Mouse (Mus musculus): ENCODE results near the gene Aurkb. TPM values are rescaled to one million over a fixed set of nuclear protein-coding genes. Genes with fewer than 3 reads are reported as not detected.

The Aurkb gene
- polyA plus RNA-seq, 1 experiment = 42.9 TPM

GRCm38 (mm10) chr11:69048151-69048550, 2.7 kb downstream of the Aurkb start:
- no peaks in the 10 kb centered on the region for H3K27me3 ChIP-seq (ENCODE audit: control insufficient read depth, insufficient read depth, low read length)
- H3K36me3 ChIP-seq (ENCODE audit: control insufficient read depth, insufficient read depth, low read length) = no peaks in the 10 kb centered on the region
- TF ChIP-seq CTCF (IDR thresholded peaks at IDR 0.05; ENCODE audit: extremely low read depth, insufficient read depth, insufficient read length, insufficient replicate concordance) = no peak
- no peak for TF ChIP-seq POLR2A (IDR thresholded peaks at IDR 0.05; ENCODE audit: low read depth, low read length)
- H3K27ac ChIP-seq (ENCODE audit: insufficient read depth, low read length) = no peak overlapping the region
- DNase-seq (ENCODE audit: low read depth in 1 of 2, low spot score in 2 of 2) = no peak
- no peak overlapping the region for H3K4me3 ChIP-seq (ENCODE audit: extremely low read depth, insufficient read depth, insufficient read length)
- 94% methylated on average over 14 of the region's 14 CpGs for WGBS
- H3K4me1 ChIP-seq (ENCODE audit: control insufficient read depth, insufficient read depth, insufficient read length) = peaks cover 4% of the 10 kb centered on the region; the same call in 1 of the 2 replicates

- no peaks in the 10 kb centered on the region for H3K27me3 ChIP-seq (ENCODE audit: control insufficient read depth, insufficient read depth, low read length)
- TF ChIP-seq POLR2A (IDR thresholded peaks at IDR 0.05; ENCODE audit: low read depth, low read length) (no peak), CTCF (IDR thresholded peaks at IDR 0.05; ENCODE audit: extremely low read depth, insufficient read depth, insufficient read length, insufficient replicate concordance) (no peak)
- no peak overlapping the region for H3K27ac ChIP-seq (ENCODE audit: insufficient read depth, low read length)
- H3K36me3 ChIP-seq (ENCODE audit: control insufficient read depth, insufficient read depth, low read length) = no peaks in the 10 kb centered on the region
- DNase-seq (ENCODE audit: low read depth in 1 of 2, low spot score in 2 of 2) = no peak
- H3K4me1 ChIP-seq (ENCODE audit: control insufficient read depth, insufficient read depth, insufficient read length) = no peaks in the 10 kb centered on the region
- no peak overlapping the region for H3K4me3 ChIP-seq (ENCODE audit: extremely low read depth, insufficient read depth, insufficient read length)
- 96% methylated on average over 8 of the region's 8 CpGs for WGBS
Observed at GRCm38 (mm10) chr11:69050748-69051147, 5.3 kb downstream of the Aurkb start.

DNA sequence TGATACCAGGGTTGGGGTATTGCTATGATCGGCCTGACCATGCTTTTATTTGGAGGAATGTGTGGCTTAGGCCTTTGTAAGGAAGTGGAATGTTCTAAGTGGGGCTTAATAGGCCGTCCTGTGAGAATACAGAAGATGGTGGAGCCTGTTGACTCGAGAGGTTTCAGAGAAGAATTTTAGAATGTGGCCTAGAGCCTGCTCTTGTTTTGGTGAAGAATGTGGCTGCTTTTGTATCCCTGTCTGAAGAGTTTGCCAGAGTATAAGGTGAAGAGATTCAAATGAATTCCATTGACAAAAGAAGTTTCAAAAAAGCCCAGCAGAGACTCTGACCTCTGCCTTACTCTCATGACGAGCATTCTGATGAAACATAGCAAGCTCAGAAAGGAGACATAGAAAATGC, 6.3 kb downstream of the Aurkb start:
- Histone ChIP-seq H3K36me3 (ENCODE audit: control insufficient read depth, insufficient read depth, low read length) (no peaks in the 10 kb centered on the region), H3K4me3 (ENCODE audit: extremely low read depth, insufficient read depth, insufficient read length) (no peak overlapping the region), H3K27ac (ENCODE audit: insufficient read depth, low read length) (no peak overlapping the region), H3K4me1 (ENCODE audit: control insufficient read depth, insufficient read depth, insufficient read length) (no peaks in the 10 kb centered on the region), H3K27me3 (ENCODE audit: control insufficient read depth, insufficient read depth, low read length) (no peaks in the 10 kb centered on the region)
- TF ChIP-seq CTCF (IDR thresholded peaks at IDR 0.05; ENCODE audit: extremely low read depth, insufficient read depth, insufficient read length, insufficient replicate concordance) = no peak
- no peak for TF ChIP-seq POLR2A (IDR thresholded peaks at IDR 0.05; ENCODE audit: low read depth, low read length)
- no peak for DNase-seq (ENCODE audit: low read depth in 1 of 2, low spot score in 2 of 2)
- WGBS = 92% methylated on average over 4 of the region's 4 CpGs

DNA sequence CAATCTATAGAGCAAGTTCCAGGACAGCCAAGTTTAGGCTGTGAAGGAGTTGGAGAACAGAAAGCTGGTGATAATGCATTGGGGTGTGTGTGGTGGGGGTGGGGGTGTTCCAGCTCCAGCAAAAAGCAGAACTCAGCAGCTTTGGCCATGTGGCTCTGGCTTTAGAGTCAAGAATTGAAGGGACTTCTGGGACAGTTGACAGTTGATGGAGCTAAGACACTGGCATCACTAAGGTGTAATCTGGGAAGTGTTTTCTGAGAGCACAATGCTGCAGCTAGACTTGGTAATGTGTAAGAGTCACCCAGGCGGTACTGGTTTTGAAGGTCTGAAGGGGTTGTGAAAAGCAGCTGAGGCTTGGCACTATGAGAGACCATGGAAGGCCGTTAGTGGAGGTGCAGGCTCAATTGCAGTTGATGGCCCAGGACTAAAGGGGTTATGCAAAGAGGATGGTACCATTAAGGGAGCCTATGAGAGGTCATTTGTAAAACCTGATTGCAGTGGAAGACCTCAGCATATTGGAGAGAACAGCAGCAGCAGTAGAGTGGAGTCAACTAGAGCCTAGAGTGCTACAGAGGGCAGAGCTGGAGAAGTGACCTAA, 7.5 kb downstream of the Aurkb start:
- no peaks in the 10 kb centered on the region for H3K36me3 ChIP-seq (ENCODE audit: control insufficient read depth, insufficient read depth, low read length)
- no peaks in the 10 kb centered on the region for H3K27me3 ChIP-seq (ENCODE audit: control insufficient read depth, insufficient read depth, low read length)
- no peaks in the 10 kb centered on the region for H3K4me1 ChIP-seq (ENCODE audit: control insufficient read depth, insufficient read depth, insufficient read length)
- no peak overlapping the region for H3K27ac ChIP-seq (ENCODE audit: insufficient read depth, low read length)
- no peak for TF ChIP-seq CTCF (IDR thresholded peaks at IDR 0.05; ENCODE audit: extremely low read depth, insufficient read depth, insufficient read length, insufficient replicate concordance)
- TF ChIP-seq POLR2A (IDR thresholded peaks at IDR 0.05; ENCODE audit: low read depth, low read length) = no peak
- no peak overlapping the region for H3K4me3 ChIP-seq (ENCODE audit: extremely low read depth, insufficient read depth, insufficient read length)
- WGBS = 94% methylated on average over 2 of the region's 2 CpGs
- DNase-seq (ENCODE audit: low read depth in 1 of 2, low spot score in 2 of 2) = no peak

DNA sequence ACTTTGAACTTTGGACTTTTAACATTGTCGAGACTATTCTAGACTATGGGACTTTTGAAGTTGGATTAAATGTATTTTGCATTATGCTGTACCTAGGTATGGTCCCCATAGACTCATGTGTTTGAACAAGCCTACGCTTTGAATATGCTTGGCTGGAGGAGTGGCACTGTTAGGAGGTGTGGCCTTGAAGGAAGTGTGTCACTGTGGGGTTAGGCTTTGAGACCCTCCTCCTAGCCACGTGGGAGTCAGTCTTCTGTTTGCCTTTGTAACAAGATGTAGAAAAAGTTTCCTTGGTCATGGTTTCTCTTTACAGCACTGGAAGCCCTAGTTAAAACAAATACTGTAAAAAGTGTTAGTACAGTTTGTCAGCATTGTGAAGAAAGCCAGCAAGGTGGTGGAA, 8.4 kb downstream of the Aurkb start:
- H3K27me3 ChIP-seq (ENCODE audit: control insufficient read depth, insufficient read depth, low read length) = no peaks in the 10 kb centered on the region

GRCm38 (mm10) chr11:69058265-69058664, 12.8 kb downstream of the Aurkb start:
- 63% methylated on average over 2 of the region's 2 CpGs for WGBS
- H3K27ac ChIP-seq (ENCODE audit: insufficient read depth, low read length) = peak overlapping the region; percentile 86; the same call in 1 of the 2 replicates

More for the DNA sequence above, 8.4 kb downstream of the Aurkb start:
- TF ChIP-seq CTCF (IDR thresholded peaks at IDR 0.05; ENCODE audit: extremely low read depth, insufficient read depth, insufficient read length, insufficient replicate concordance) (no peak), POLR2A (IDR thresholded peaks at IDR 0.05; ENCODE audit: low read depth, low read length) (no peak)
- H3K4me3 ChIP-seq (ENCODE audit: extremely low read depth, insufficient read depth, insufficient read length) = no peak overlapping the region
- DNase-seq (ENCODE audit: low read depth in 1 of 2, low spot score in 2 of 2) = no peak
- H3K4me1 ChIP-seq (ENCODE audit: control insufficient read depth, insufficient read depth, insufficient read length) = 0 out of 2 replicates have a peak, but pooled peaks cover 2% of the 10 kb centered on the region
- H3K27ac ChIP-seq (ENCODE audit: insufficient read depth, low read length) = no peak overlapping the region
- WGBS = 41% methylated on average over 3 of the region's 3 CpGs
- H3K36me3 ChIP-seq (ENCODE audit: control insufficient read depth, insufficient read depth, low read length) = no peaks in the 10 kb centered on the region

DNA sequence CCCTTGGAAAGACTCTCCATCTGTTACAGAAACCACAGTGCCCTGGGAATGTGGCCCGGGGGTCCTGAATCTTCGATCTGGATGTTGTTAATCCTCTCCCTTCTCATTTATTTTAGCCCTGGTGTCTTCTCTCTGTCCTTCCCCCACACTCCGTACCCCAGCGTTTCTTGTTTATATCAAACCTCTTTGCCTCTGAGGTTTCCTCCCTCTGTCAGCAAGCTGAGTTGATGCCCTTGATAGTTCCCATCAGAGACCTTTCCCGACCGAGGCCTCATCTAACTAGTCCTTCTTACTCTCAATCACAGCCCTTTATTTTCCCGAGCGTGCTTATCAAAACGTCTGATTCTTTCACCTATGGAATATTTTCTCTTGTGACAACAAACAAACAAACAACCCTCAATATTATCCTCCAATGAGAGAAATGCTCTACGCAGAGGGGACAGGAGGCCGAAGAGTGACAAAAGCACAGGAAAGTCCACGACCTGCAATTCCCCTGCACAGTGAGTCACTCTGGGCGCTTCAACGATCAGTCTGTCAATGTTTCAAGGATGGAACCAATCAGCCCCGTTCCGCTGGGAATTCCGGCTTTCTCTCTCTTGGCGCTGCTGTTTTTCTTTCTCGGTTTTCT, 13.4 kb downstream of the Aurkb start:
- no peak for DNase-seq (ENCODE audit: low read depth in 1 of 2, low spot score in 2 of 2)
- Histone ChIP-seq H3K36me3 (ENCODE audit: control insufficient read depth, insufficient read depth, low read length) (no peaks in the 10 kb centered on the region), H3K27ac (ENCODE audit: insufficient read depth, low read length) (peak overlapping the region; percentile 86), H3K27me3 (ENCODE audit: control insufficient read depth, insufficient read depth, low read length) (no peaks in the 10 kb centered on the region), H3K4me3 (ENCODE audit: extremely low read depth, insufficient read depth, insufficient read length) (peak overlapping the region; percentile 76), H3K4me1 (ENCODE audit: control insufficient read depth, insufficient read depth, insufficient read length) (peaks cover 8% of the 10 kb centered on the region)
- WGBS = 2% methylated on average over 19 of the region's 19 CpGs
- TF ChIP-seq POLR2A (IDR thresholded peaks at IDR 0.05; ENCODE audit: low read depth, low read length) (no peak), CTCF (IDR thresholded peaks at IDR 0.05; ENCODE audit: extremely low read depth, insufficient read depth, insufficient read length, insufficient replicate concordance) (no peak)

More at GRCm38 (mm10) chr11:69058265-69058664, 12.8 kb downstream of the Aurkb start:
- no peaks in the 10 kb centered on the region for H3K36me3 ChIP-seq (ENCODE audit: control insufficient read depth, insufficient read depth, low read length)
- H3K4me1 ChIP-seq (ENCODE audit: control insufficient read depth, insufficient read depth, insufficient read length) = peaks cover 8% of the 10 kb centered on the region
- DNase-seq (ENCODE audit: low read depth in 1 of 2, low spot score in 2 of 2) = no peak
- TF ChIP-seq CTCF (IDR thresholded peaks at IDR 0.05; ENCODE audit: extremely low read depth, insufficient read depth, insufficient read length, insufficient replicate concordance) (no peak), POLR2A (IDR thresholded peaks at IDR 0.05; ENCODE audit: low read depth, low read length) (no peak)
- H3K4me3 ChIP-seq (ENCODE audit: extremely low read depth, insufficient read depth, insufficient read length) = peak overlapping the region; percentile 76
- H3K27me3 ChIP-seq (ENCODE audit: control insufficient read depth, insufficient read depth, low read length) = no peaks in the 10 kb centered on the region
